Mouse (Mus musculus): Measurements from ENCODE around the gene Rusc2. TPM values are rescaled to one million over a fixed set of nuclear protein-coding genes. Genes with fewer than 3 reads are reported as not detected.

The Rusc2 gene
- polyA plus RNA-seq, 1 experiment from 2014 or later: 8.0 TPM

DNA sequence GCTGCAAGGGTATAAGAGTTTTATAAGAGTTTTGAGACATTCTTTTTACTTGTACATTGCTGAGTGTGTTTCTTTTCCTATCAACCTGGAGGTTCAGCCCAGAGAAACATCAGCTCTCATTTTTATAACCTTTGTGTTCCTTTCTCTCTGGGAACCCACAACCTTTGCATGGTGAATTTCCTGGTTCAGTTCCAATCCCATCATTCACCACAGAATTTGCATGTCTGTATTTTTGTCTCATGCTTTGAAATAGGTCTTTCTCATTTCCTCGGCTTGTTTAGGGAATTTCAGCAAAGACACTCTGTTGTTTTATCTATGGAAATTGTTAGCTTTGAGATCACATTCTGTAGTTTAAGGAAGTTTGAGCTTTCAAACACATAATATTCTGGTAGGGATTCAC lies 91.9 kb downstream of the Rusc2 start:
- no peaks in the 10 kb centered on the region for H3K36me3 ChIP-seq
- no peak for ATAC-seq (ENCODE audit: insufficient number of reproducible peaks, insufficient read depth, low FRiP score, low TSS enrichment, low read depth)
- WGBS: 85% methylated on average over 1 of the region's 1 CpGs
- H3K27ac ChIP-seq: no peak overlapping the region
- no peaks in the 10 kb centered on the region for H3K9me3 ChIP-seq
- H3K27me3 ChIP-seq: no peaks in the 10 kb centered on the region
- H3K4me2 ChIP-seq: no peak overlapping the region
- no peak overlapping the region for H3K4me3 ChIP-seq (replicated peaks)
- H3K9ac ChIP-seq (replicated peaks): no peak overlapping the region
- H3K4me1 ChIP-seq (replicated peaks): no peaks in the 10 kb centered on the region

DNA sequence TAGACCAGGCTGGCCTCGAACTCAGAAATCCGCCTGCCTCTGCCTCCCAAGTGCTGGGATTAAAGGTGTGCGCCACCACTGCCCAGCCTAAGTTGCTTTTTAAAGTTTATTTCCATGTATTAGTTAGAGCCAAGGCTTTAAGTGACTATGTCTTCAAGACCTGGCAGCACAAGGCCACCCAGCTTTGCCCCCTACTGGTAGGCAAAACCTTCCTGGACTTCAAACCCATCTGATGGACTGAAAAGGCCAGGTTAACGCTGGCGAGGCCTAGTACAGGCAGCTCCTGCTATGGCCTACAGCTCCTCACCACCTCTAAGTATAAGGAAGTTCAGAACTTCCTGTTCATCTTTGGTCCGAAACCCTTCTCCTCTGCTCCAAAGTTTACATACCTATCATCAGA lies 94.8 kb downstream of the Rusc2 start:
- no peak for ATAC-seq (ENCODE audit: insufficient number of reproducible peaks, insufficient read depth, low FRiP score, low TSS enrichment, low read depth)
- H3K9ac ChIP-seq (replicated peaks): no peak overlapping the region
- no peak overlapping the region for H3K4me2 ChIP-seq
- WGBS: 93% methylated on average over 6 of the region's 6 CpGs
- H3K4me1 ChIP-seq (replicated peaks): no peaks in the 10 kb centered on the region
- no peak overlapping the region for H3K27ac ChIP-seq
- no peak overlapping the region for H3K4me3 ChIP-seq (replicated peaks)
- no peaks in the 10 kb centered on the region for H3K9me3 ChIP-seq
- H3K36me3 ChIP-seq: no peaks in the 10 kb centered on the region
- no peaks in the 10 kb centered on the region for H3K27me3 ChIP-seq

Other genes starting within 250 kb of the Rusc2 start
- 0.60 and 0.97 TPM in 2 replicates for gene Atp8b5, start 114.8 kb upstream of the Rusc2 start, polyA plus RNA-seq (2016; fragmentation: Nextera tagmentation; extraction: Ambion mirVana)
- gene Fam166b, start 47.2 kb downstream of the Rusc2 start, polyA plus RNA-seq (2016; fragmentation: Nextera tagmentation; extraction: Ambion mirVana): 0.24 TPM in 1 of 2 replicates, not detected in the other
- gene Tesk1, start 60.0 kb downstream of the Rusc2 start, polyA plus RNA-seq (2016; fragmentation: Nextera tagmentation; extraction: Ambion mirVana): 13.3 TPM in 2 replicates
- gene Cd72, start 72.6 kb downstream of the Rusc2 start, polyA plus RNA-seq (2016; fragmentation: Nextera tagmentation; extraction: Ambion mirVana): 2.7 and 3.5 TPM in 2 replicates
- not detected in 2 replicates for gene Sit1, start 101.8 kb downstream of the Rusc2 start, polyA plus RNA-seq (2016; fragmentation: Nextera tagmentation; extraction: Ambion mirVana)
- 62.0 and 63.8 TPM in 2 replicates for gene Ccdc107, start 110.9 kb downstream of the Rusc2 start, polyA plus RNA-seq (2016; fragmentation: Nextera tagmentation; extraction: Ambion mirVana)
- gene Arhgef39, start 117.7 kb downstream of the Rusc2 start, polyA plus RNA-seq (2016; fragmentation: Nextera tagmentation; extraction: Ambion mirVana): 44.8 and 46.4 TPM in 2 replicates
- 1.1 and 1.3 TPM in 2 replicates for gene Car9, start 125.0 kb downstream of the Rusc2 start, polyA plus RNA-seq (2016; fragmentation: Nextera tagmentation; extraction: Ambion mirVana)
- gene Tpm2, start 141.8 kb downstream of the Rusc2 start, polyA plus RNA-seq (2016; fragmentation: Nextera tagmentation; extraction: Ambion mirVana): 215 and 216 TPM in 2 replicates
- 42.0 and 44.5 TPM in 2 replicates for gene Creb3, start 180.4 kb downstream of the Rusc2 start, polyA plus RNA-seq (2016; fragmentation: Nextera tagmentation; extraction: Ambion mirVana)
- gene Tln1, start 180.7 kb downstream of the Rusc2 start, polyA plus RNA-seq (2016; fragmentation: Nextera tagmentation; extraction: Ambion mirVana): 62.2 and 67.4 TPM in 2 replicates
- 36.6 and 42.5 TPM in 2 replicates for gene Rgp1, start 196.7 kb downstream of the Rusc2 start, polyA plus RNA-seq (2016; fragmentation: Nextera tagmentation; extraction: Ambion mirVana)
- 32.0 and 34.7 TPM in 2 replicates for gene Gba2, start 196.9 kb downstream of the Rusc2 start, polyA plus RNA-seq (2016; fragmentation: Nextera tagmentation; extraction: Ambion mirVana)
- 2.1 TPM in 1 of 2 replicates, not detected in the other for gene Msmp, start 202.5 kb downstream of the Rusc2 start, polyA plus RNA-seq (2016; fragmentation: Nextera tagmentation; extraction: Ambion mirVana)
- gene Npr2, start 250.0 kb downstream of the Rusc2 start, polyA plus RNA-seq (2016; fragmentation: Nextera tagmentation; extraction: Ambion mirVana): 14.4 and 17.9 TPM in 2 replicates